Mouse (Mus musculus) embryo, embryonic 10 days (tissue): Measurements from ENCODE around the gene Rapgef2.
"Not testable (repeated sequence)": the region's sequence is repeated elsewhere in the genome, so short reads cannot be mapped to it uniquely, and the experiment has no call there.

Experiments
- DNase-seq: peaks from one replicate; pipeline ENCODE4 v3.0.0-alpha.2; 2015; ENCODE audit warnings: low spot score

The Rapgef2 gene

DNA sequence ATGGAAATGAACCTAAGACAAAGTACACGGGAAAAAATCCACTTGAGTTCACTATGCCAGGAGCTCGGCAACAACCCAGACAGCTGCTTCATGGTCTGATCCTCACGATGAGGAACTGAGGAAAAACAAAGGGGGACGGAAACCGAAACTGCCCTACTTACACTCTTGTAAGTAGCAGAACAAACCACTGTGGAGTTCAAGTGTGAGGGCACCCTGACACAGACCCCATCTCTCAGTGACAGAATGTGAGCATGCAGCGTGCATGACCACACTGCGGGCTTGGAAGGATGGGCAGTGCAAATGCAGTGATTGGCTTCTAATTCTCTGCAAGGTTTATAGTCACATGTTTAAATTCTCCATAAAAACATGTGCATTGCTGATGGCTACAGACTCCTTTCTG, 197.2 kb downstream of the Rapgef2 start:
- no peak for DNase-seq

DNA sequence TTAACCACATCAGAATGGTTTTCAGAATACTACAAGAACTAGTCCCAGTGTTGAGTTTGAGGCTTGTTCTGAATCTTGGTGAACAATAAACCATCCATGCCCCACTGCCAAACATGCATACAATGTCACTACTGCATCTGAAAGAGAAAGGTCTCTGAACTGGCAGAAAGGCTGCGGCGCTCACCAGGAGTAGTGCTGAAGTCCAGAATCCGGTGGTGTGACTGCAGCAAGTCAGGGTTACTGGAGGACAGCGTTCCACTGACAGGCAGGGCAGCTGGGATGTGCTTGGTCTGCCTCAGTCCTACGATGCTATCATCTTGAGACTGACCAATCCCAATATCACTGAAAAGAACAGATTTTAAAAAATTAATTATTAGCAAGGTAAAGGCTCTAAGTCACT, 197.9 kb downstream of the Rapgef2 start:
- no peak for DNase-seq

DNA sequence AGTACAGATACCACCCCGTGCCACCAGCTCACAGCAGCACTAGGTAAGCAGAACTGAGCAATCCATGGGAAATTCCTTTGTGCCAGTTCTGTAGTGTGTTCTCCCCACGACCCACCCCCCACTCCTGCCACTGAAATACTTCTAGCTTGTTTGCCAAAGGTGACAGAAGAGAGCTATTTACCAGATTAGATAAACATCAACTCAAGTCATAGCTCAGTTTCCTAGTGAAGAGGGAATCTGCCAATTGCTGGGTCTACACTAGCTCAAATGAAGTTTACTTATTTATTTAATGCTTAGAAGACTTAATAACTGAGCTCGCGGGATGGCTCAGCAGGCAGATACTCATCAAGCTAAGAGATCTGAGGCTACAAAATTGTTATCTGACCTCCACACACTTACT, 200.0 kb downstream of the Rapgef2 start:
- no peak for DNase-seq

DNA sequence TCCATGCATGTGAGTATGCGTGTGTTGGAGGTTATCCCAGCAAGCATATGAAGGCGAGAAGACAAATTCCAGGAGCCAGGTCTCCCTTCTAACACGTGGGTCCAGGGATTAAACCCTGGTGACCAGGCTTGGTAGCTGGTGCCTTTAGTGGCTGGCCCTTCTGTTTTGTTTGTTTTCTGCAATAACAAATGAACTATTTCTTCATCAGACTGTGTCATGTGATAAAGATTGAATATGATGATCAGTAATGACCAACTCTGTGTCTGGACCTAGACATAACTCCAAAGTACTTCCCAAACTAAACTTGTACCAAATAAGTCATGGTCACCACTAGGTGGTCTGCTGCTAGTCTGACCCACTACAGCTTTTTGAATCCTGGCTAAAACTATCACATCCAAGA, 202.4 kb downstream of the Rapgef2 start:
- no peak for DNase-seq

DNA sequence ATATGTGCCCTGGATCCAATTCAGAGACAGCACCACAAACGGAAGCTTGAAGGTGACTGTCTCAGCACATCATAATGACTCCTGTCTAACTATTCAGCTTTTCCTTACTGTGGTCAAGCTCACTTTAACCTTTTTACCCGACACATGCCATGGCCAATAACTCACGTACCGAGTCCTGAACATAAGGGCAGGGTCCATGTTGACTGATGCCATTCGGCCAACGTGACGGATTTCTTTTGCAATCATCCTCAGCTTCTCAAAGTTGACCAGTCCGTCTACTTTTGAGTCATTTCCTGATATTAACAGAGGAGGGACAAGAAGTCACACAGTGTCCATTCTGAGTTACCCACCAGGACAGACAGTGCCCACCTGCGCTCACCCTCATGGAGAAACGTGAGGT, 203.3 kb downstream of the Rapgef2 start:
- no peak for DNase-seq

DNA sequence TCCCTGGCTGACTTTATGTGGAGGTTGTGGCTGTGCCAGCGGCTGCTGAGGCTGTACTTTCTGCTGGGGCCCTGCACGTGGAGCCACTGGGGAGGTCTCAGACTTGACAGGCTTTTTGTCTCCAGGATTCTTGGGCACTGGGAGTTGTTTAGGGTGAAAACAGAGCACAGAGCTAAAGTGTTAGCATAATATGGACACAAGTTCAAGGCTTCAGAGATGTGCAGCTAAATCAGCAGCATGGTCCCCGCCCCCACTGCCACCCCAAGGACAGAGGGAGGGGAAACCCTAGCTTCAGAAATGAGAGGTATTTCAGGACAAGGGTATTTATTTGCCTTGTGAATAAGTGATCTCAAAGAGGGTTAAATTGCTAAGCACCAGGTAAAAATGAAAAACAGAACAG, 207.2 kb downstream of the Rapgef2 start:
- DNase-seq = no peak

DNA sequence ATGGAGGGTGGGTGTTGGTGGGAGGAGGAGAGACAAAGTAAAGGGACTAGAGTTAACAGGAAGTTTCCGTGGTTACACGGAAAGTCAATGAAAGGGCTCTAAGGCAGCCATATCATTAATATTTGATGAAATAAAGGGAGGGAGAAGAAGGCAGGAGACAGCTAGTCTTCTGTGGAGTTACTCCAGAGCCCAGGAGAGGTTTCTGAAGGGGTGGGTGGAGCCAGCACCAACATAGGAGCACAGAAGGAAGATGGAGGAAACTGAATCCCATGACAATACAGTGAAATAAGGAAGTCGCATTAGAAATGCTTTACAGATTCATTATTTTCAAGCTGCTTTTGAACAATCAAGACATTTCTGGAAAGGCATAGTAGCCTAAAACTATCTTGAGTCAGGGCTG, 211.3 kb downstream of the Rapgef2 start:
- DNase-seq = no peak

DNA sequence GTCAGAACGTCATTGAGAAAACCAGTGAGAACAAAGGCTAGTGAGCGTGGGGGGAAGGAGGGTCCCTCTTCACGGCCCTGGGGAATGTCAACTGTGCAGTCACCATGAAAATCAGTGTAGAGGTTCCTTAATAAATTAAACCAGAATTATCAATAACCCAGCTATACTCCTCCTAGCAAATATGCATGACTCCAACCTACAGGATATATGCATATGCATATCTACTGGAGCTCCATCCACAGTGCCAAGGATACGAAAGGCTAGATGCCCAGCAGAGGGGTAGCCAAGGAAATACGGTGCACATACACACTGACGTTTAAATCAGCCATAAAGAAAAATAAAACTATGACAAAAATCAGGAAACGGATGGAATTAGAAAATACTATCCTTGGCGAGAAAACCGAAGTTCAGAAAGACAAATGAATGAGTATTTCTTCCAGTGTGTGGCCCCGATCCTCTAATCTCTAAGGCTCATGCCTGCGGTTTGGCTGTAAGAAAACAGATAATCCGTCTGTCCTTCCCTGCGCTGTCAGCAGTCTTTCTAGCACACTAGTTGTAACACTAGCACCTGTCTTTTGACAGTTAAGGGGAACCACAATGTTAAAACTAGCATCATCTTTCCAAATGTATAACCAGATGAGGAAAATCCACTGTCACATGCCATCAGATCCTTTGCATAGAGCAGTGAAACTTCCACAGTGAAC, 212.6 kb downstream of the Rapgef2 start:
- no peak for DNase-seq

DNA sequence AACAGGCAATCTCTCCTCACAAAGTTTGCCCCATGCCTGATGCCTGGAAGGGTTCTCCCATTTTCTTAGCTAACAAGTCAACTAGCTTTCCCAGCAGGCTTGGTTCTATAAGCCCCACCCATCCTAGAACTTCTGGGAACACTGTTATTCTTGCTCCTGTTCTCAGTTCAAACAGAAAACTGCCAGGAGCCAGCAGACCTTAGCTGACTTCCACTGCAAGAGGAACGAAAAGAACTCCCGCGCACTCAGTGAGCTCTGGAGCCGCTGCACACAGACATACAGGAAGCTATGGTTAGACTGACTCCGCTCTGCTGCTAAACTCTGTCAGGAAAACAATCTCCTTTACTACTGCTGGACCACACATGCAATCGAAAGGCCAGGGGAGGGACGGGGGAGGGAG, 214.8 kb downstream of the Rapgef2 start:
- peak; percentile 18 for DNase-seq

DNA sequence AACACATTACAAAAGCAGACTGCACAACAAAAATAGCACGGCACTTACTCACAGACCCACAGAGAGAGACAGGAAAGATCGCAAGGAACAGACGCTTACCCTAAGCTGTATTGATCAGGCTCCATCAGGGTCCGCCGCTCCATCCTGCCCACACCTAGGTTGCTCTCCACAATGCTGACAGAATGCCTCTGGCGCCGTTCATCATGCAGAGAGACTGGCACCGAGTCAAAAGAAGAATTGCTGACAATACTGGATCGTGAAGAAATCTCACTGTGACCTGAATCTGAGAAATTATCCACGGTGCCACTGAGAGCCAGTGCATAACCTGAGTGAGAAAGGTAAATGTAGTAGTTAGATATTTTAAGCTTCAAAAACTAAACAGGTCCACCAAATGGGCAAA, 216.4 kb downstream of the Rapgef2 start:
- no peak for DNase-seq

DNA sequence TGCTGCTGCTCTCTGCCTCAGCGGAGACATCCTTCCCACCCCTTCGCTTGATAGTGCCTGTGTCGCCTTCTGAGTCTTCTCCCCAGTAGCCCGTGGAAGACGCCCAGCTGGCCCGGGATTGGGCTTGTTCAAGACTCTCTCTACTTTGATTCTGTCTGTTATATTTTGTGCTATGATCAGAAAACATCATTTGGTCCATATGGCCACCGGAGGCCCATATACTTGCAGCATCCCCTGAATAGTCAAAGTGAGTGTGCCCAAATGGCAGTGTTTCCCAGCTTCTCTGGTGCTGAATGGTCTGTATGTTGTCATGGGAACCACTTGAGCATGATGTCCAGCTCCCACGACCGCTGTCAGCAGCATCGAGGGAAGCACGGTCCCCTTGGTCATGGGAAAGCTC, 217.3 kb downstream of the Rapgef2 start:
- DNase-seq = no peak

DNA sequence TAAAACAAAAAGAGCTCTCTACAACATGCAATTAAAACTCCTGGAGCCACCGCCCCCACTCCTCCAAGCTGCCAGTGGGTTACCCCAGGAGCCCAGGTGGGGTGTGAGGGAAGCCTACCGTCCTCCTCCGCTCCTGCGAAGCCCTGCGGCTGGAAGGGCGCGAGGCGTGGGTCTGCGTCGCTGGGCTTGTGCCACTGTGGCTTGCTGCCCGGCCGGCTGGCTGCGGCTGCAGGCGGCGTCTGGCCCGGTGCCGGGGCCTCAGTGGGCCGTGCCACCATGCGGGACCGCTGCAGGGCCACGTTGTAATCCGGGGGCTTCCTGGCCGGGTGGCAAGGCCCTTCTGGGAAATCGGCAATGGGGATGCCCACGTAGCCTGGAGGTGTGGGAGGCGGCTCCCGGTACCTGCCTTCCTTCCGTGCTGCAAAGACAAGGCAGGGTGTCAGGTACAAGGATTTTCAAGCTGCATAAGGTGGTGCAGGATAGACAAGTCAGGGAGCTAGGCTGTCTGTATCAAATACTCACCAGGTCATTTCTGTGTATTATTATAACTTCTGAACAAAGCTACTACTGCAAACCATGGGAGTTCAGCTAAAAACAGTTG, 219.8 kb downstream of the Rapgef2 start:
- no peak for DNase-seq

DNA sequence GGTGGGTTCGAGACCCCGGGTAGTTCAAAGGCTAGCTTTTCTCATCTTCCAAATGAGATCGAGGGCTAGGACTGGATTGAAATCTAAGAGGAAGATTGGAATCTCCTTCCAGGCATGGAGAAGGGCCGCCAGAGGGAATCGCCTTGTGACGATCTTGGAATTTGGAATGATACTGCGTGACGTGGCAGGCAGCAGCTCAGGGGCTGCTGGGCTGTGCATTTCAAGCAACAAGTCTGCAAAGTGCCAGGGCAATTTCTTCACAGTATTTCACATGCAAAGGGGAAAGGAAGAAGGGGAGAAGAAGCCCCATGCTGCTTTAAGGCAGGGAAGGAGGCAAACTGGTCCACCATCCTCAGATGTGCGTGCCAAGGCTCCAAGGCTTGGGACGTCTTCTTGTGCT, 222.2 kb downstream of the Rapgef2 start:
- no peak for DNase-seq

DNA sequence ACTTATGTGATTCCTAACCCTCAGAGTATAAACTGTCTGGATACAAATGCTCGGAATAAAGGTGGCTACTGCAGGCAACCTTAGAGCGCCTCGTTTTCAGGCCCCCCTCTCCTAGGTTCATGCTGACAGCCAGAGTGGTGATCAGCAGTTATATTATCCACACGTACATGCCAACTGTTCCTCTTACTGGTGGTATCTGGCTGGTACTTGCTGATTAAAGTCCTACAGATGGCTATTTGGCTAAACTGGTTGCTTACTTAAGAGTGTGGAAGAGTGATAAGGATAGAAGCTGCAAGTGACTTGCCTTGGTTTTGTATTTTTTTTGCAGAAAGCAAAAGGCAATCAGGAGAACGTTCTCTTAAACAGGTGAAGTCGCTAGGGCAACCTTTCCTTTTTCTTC, 224.9 kb downstream of the Rapgef2 start:
- no peak for DNase-seq

DNA sequence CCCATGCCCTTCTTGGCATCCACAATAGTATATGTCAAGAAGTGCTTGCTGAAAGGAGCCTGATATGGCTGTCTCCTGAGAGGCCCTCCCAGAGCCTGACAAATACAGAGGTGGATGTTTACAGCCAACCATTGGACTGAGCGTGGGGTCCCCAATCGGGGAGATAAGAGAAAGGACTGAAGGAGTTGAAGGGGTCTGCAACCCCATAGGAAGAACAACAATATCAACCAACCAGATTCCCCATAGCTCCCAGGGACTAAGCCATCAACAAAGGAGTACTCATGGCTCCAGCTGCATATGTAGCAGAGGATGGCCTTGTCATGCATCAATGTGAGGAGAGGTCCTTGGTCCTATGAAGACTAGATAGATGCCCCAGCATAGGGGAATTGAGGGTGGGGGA, 227.8 kb downstream of the Rapgef2 start:
- not testable (repeated sequence) for DNase-seq

DNA sequence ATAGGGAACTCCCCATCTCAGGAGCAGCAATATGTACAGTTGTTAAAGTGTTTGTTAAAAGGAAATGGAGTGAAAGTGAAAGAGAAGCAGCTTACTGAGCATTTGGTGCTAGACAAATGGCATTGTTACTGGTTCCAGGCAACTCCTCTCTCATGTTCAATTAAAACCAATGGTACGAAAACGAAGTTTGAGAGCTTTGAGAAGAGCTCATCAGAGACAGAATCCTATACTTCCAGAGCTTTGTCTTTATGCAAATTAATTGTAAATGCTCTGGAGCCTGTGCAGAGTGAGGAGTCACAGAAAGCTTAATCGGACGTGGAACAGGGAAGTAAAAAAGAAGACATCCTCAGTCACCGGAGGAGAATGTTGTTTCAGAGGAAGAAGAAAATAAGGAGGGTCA, 241.1 kb downstream of the Rapgef2 start:
- DNase-seq = no peak

DNA sequence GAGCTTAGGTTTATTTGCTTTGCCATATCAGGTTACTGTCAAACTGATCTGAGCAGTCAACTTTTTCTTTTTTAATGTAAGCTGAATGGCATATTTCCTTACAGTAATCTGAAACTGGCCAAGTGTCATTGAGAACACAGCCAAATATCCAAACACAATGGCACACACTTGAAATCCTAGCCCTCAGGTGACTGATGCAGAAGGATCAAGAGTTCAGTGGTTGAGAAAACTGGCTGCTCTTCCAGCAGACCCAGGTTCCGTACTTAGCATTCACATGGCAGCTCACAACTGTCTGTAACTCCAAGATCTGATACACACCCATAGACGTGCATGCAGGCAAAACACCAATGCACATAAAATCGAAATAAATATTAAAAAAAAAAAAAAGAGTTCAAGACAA, 243.3 kb downstream of the Rapgef2 start:
- DNase-seq = no peak

DNA sequence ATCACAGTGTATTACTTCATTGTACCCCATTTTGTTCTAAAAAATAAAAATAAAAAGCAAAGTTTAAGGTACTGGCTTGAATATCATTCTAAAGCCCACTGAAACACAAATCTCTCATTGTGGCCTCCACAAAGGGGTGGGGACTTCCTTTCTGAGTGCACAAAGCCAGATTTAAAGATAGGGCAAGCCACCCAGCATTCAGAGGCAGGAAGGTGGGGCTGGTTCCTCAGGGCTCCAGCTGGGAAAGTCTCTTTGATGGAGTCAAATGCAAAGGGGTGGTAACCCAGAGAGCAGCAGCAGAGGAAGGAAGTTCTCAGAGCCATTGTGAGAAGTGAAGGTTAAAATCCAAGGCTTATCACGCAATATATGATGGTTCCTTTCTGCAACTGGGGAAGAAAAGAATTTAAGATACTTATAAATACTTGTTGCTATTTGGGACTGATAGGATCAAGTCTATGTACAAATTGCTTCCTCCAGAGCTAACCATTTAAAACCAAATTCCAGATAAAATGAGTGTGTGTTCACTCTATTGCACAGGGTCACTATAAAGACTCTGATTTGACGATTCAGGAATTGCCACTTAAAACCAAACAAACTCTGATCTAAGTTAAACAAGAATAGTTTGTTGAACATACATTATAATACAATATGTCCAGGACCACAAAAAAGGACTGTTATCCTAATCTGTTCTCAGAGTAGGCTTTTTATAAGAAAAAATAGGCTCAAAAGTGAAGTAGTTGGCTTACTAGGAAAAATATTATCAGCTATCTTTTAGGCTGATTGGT, 246.5 kb downstream of the Rapgef2 start:
- no peak for DNase-seq

DNA sequence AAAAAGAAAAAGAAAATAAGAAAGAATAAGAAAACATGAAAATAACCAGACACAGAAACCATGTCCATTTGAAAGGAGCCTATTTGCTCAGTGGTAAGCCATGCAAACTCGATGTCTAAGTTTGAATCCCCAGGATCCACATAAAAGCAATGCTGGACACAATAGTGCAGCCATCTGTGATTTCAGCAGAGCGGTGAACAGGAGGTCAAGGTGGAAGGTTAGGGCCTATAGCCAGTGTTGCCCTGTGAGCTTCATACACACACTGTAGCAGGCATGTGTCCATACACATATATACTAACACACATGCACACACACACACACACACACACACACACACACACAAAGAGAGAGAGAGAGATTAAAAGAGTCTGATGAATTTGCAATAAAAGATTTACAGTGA, 247.3 kb downstream of the Rapgef2 start:
- no peak for DNase-seq

DNA sequence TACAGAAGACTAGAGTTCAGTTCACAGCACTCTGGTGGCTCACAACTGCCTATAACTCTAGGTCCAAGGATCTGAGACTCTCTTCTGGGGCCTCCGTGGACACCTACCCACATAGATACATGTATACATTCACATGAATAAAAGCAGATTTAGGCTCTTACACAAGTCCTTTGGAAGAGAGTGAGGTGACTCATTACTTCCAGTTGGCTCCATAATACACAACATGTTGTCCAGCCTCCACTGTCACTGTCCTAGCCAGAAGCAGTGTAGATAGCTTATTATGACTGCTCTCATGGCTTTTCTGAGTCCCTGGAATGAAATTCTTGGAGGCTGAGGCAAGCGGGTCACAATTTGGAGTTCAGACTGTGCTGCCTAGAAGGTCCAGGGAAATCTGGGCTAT, 251.9 kb downstream of the Rapgef2 start:
- no peak for DNase-seq

DNA sequence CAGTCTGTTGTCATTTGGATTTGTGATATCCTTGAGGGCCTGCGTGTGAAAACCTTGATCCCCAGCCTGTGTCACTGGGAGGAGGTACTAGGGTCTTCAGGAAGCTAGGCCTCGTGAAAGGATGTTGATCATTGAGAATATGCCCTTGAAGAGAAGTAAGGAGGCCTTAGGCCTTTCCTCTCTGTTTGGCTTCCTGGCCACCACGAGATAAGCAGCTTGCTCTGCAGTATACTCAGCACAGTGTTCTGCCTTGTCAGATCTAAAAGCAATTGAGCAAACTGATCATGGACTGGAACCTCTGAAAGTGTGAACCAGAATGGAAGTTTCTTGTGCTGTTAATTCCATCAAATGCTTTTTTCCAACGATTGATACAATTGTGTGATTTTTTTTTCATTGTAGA, 255.5 kb downstream of the Rapgef2 start:
- no peak for DNase-seq

DNA sequence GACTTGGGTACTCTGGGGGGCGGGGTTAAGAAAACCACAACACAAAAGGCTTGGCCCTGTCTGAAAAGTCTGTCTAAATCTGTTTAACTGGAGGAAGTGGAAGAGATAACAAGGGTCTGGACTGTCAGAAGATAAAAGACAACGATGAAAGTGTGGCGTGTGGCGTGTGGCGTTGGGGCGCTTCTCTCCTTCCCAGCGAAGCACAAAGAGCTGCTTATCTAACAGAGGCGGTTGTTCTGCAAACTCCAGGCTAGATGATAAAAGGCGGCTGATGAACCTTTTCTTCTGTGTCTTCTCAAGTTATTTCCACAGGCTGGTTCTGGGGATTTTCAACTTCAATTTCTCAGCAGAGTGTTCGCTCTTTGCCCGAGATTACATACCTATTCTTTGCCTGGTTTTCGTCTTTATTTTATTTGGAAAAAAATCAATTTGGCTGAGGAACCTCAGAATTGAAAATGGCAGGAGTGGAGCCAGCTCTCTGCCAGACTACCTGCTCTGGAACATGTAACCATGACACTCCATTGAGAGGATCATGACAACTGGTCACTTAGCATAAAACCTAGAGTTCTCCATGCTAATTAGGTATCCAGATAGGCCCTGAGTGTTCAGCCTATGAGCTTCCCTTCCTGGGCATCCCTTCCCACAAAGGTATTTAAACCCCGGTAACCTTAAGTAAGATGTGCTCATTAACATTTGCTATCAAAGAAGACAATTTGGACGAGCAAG, 258.0 kb downstream of the Rapgef2 start:
- DNase-seq = no peak

DNA sequence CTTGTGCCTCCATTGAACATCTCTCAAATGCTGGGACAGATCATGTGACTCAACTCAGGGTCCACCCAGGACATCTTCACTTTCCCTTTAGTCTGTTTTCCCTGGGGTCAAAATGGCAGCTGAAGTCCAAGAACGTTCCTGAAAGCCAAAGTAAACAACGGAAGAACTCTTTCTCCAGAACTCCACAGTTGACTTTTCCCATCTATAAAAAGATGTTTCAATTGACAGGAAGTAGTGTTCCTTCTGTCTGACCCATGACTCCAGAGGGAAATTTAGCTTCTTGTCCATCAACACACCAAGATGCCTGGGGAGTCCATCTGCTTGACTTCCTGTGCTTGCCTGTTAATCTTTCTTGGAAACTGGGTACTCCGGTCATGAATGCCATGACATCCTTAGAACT, 260.3 kb downstream of the Rapgef2 start:
- DNase-seq = no peak
